Mouse (Mus musculus): ENCODE measurements at regions not wholly inside any gene's neighbourhood (a gene's known extent, or its start where the extent isn't known, plus 50 kb on each side); places are given as distances from the start of the nearest gene placed in this dataset.

GRCm38 (mm10) chr17:72661678-72662077 is 57.3 kb upstream of the Alk start:
- TF ChIP-seq CTCF (IDR thresholded peaks at IDR 0.05; ENCODE audit: low read depth, low read length), result no peak
- TF ChIP-seq POLR2A (IDR thresholded peaks at IDR 0.05; ENCODE audit: extremely low read depth, insufficient read depth, low read length), result no peak
